Mouse (Mus musculus): ENCODE data around the gene Cnih4.

The Cnih4 gene

DNA sequence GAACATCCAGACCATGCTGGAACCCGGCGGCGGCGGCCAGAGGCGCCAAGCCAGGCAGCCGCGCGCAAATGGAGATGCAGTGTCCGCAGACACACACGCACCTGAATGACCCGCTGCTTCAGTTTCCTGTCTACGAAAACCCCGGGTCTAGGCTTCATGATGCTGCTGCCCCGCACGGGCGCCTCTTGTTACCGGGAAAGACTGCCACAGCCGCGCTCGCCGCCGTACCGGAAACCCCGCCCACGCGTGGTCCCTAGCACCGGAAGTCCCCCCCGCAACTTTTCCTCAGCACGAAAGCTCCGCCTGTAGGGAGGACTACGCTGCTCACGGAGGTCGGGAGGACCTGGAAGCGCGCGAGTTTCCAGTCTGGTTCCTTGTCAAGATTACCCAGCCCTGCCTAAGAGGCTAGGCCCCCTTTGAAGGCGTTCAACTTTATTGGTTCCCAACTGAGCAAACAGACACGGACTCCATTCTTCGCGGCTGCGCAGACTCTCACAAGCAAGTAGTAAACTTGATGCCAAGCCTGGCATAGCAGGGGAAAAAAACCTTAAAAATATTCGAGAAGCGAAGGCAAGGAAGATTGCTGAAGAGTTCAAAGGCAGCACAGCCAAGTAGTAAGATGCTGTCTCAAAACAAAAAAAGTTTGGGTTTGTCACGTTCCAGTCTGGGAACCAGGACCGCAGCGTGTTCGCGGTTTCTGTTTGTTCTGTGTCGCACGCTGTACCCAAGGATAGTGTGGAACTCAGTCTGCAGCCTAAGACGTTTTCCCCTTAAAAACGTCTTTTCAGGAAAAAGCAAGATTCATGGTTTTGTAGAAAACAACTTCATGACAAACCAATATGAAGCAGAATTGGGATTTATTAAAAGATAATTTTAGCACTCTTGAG lies at the start of gene Cnih4, which contains the start of gene Nvl:
Gene Cnih4, plus strand, starts transcription at position 744 of the 887 bp plus-strand sequence.
Gene Nvl, minus strand, starts transcription at position 255 of the 887 bp plus-strand sequence.
- peak; percentile 94 for DNase-seq (ENCODE audit: low read depth, low spot score)

DNA sequence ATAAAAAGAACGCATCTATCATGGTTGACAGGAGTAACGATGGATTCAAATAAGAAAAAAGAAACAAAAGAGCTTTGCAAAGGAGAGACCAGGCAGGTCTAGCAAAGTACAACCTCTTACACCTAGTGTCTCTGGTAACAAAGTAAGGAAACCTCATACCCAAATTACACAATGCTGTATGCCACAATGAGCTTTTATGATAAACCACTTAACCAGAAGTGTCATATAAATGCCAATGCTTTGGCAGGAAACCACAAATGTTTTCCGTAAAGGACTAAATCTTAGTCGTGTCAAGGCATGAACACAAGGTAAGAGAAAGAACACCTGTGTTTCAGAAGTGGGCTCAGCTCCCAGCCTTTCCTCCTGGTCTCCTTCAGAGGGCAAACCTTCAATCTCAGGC lies 27.4 kb upstream of the Cnih4 start:
- peak; percentile 38 for DNase-seq (ENCODE audit: low read depth, low spot score)

DNA sequence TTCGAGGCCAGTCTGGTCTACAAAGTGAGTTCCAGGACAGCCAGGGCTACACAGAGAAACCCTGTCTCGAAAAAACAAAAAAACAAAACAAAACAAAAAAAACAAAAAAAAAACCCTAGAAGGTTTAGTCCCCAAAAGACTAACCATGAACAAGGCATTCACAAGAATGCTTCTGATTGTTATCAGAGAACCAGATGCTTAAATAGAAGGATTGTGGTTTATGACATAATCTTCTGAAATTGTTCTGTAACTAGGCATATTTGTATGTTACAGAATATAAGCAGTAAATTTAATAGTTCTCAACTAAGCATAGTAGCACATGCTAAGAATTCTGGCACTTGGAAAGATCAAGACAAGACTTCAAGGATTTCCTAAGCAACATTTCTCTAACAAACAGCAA lies 20.3 kb upstream of the Cnih4 start:
- DNase-seq (ENCODE audit: low read depth, low spot score) = no peak

DNA sequence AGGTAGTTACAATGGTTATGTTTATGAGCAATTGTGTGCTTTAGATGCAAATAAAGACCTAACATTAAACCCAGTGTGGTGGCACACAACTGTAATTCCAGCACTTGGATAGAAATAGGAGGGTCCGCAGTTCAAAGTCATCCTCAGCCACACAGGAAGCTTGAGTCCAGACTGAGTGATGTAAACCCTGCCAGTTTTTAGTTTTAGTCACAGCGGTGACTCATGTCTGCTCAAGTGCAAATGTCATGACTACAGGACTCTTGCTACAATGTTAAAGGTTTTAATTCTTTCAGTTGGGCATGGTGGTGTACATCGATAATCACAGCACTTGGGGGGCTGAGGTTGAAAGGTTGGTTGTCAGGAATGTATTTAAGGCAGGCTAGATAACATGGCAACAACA lies 18.6 kb upstream of the Cnih4 start:
- no peak for DNase-seq (ENCODE audit: low read depth, low spot score)

DNA sequence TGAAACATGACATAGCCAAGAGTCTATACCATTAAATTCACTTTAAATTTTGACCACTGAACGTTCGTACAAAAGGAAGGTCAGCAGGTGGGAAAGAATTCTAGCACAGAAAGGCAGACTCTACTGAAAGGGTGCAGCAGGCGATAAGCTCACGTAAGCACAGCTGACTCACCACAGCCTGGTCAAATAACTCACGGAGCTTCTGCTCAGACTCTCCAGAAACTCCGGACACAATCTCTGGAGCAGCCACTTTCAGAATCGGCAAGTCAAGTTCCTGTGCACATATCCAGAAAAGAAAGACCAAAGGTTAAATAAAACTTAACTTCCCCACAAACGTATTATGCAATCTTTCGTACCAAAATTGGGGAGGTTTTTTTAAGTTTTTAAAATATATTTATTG lies 17.7 kb upstream of the Cnih4 start:
- DNase-seq (ENCODE audit: low read depth, low spot score) = no peak

DNA sequence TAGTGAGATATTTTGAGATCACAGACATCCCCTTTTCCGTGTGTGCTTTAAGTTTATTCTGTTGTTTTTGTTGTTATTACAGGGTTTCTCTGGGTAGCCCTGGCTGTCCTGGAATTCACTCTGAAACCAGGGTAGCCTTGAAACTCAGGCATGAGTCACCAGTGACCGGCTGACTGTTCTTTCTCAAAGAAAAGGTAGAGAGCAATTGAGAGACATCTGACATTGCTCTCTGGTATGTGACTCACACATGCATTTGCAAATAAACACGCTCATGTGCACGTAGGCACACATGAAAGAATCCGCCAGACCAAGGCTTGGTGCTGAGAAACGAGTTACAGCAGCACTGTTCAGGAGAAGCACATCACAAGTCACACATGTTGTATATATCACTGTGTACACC lies 12.6 kb upstream of the Cnih4 start:
- DNase-seq (ENCODE audit: low read depth, low spot score) = no peak

DNA sequence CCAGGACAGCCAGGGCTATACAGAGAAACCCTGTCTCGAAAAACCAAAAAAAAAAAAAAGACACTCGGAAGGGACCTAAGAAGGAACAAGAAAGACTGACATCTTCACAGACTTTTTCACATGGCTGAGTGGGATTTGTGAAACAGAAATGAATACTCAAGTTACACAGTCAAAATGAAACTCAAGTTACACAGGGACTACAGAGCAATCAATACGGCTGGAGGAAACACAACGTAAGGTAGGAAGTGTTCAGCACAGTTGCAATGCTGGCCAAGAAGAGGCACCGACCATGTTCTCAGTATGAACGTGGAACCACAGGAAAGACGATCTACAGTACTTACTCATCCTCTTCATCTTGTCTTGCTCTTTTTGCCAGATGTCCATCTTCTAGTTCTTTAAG lies 5.8 kb upstream of the Cnih4 start:
- peak; percentile 51 for DNase-seq (ENCODE audit: low read depth, low spot score)

DNA sequence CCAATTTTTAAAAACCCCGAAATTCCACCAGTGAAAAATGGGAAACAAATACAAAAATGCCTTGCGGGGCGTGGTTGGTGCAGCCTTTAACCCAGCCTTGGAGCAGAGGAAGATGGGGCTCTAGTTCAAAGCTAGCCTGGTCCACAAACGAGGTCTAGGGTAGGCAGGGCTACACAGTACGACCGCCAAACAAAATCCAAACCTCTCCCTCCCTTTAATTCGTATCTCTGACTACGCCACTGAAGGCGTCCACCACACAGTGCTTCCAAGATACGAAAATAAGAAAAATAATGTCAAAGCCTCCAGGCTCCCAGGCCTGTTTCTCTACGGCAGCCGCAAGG lies 914 bp upstream of the Cnih4 start:
- no peak for DNase-seq (ENCODE audit: low read depth, low spot score)

DNA sequence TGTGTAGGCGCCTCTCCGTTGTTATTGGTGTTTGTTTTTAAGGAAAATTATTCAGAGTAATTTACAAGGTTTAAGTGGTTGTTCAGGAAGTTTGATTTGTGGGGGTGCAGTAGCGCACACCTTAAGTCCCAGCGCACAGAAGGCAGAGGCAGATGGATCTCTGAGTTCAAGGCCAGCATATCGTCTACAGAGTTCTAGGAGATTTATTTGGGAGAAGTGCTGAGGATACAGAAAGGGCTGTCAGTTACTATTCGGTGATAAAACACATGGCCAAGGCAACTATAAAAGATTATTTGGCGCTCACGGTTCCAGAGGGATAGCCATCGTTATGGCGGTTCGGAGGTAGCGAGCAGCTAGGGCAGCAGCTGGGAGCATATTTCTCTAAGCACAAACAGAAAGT lies 473 bp downstream of the Cnih4 start:
- peak; percentile 16 for DNase-seq (ENCODE audit: low read depth, low spot score)

DNA sequence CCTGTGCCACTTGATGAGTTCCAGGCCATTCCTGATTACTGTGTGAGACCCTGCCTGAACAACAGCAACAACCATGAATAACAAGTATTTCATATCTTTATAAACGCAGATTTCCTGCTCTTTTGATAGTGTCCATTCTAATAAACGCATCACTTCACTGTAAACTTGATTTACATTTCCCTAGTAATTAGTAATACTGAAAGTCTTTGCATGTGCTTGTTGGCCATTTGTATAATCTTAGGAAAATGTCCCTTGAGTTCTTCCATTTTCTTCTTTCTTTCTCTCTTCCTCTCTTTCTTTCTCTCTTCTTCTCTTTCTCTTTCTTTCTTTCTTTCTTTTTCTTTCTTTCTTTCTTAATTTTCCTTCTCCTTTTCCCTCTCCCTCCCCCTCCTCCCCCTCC lies 1.7 kb downstream of the Cnih4 start:
- no peak for DNase-seq (ENCODE audit: low read depth, low spot score)

DNA sequence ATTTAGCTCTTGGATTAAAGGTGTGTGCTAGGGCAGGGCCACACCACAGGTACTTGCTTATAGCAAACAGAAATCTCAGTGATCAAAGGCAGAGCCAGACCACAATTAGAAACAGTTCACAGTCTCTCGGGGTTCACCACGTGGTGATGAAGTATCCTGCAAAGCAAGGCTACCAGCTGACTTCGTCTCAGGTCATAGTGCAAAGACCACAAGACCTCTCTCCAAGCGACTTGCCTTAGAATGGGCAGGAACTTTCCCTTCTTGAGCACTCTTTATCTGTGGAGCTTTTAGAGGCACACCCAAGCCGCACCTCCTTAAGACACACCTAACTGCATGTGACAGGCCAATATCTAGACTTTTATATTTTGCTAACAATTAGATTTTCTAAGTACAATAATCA lies 4.0 kb downstream of the Cnih4 start:
- DNase-seq (ENCODE audit: low read depth, low spot score) = no peak

DNA sequence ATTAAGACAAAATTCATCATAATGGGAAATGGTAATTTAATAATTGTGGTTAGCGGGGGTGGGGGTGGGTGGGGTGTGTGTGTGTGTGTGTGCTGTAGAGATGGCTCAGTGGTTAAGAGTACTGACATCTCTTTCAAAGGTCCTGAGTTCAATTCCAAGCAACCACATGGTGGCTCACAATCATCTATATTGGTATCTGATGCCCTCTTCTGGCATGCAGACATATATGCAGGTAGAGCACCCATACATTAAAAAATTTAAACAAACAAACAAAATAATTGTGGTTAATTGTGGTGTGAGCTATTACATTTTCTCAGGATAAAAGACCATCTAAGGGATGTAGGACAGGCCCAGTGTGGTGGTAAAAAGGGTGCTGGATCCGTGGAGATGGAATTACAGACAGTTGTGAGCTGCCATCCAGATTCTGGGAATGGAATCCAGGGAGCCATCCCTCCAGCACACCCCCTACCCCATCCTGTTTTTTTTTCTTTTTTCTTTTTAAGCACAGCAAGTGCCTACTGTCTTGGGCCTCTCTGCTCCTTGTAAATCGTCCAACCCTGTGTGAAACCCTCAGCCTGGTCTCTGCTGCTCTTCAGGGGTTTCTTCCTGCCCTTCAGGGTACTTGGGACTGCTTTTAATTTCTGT lies 5.0 kb downstream of the Cnih4 start:
- peak; percentile 44 for DNase-seq (ENCODE audit: low read depth, low spot score)

DNA sequence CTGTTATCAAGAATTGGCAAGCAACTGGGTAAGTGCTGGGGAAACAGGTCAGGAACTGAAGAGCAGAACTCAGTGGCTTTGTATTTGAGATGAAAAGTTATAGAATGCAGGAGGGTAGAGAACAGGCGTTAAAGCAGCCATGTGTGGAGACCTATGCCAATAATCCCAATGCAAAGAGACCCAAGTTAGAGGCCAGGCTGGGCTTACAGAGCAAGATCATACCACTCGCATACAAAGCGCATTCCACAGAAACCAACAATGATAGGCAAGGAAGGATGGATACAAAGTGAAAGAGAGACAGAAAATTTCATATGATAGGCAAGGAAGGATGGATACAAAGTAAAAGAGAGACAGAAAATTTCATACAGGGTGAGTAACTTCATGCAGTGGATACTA lies 5.9 kb downstream of the Cnih4 start:
- DNase-seq (ENCODE audit: low read depth, low spot score) = no peak

DNA sequence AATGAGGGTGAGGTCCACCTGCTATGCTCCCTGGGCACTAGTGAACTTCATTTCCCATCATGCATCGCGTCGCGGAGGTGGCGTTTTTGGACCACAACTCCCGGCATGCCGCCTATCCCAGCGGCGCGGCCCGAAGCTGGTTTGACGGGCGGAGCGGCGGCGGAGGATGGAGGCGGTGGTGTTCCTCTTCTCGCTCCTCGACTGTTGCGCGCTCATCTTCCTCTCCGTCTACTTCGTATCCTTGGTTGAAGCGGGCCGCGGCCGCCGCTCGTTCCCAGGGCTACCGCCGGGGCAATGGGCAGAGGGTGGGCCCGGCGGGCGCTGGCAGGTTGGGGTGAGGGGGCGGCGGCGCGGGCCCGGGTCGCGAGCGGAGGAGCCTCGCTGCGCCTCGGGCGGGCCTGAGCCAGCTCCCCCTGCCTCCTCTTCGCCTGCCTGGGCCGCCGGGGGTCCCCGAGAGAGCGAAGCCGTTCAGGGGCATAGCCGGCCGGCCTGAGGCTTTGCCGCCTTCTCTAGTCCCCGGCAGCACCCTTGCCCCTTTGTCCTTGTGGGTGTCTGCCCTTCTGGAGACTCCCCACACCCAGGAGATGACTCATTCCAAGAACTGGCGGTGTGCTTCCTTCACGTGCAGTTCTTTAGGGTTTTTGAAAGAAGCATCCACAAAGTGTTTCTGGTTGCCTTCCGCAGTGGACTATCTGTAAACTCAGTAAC lies 6.5 kb downstream of the Cnih4 start:
- DNase-seq (ENCODE audit: low read depth, low spot score) = peak; percentile 90

DNA sequence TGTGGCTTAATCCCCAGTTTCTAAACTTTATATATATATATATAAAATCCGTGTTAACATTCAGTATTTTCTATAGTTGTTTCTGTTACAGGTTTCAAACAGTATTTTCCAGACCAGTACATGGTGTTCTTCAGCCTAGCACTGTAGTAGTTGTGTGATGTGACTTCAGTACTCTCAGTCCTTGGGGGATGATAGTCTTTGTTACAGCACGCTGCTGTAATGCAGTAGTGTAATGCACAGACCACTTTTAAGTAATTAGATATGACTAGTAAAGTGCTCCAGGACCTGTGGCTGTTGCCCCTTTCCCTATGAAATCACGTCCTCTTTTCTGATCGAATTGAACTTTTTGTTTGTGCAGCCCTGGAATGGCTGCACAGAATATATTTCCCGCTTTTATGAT lies 7.0 kb downstream of the Cnih4 start:
- DNase-seq (ENCODE audit: low read depth, low spot score) = no peak

DNA sequence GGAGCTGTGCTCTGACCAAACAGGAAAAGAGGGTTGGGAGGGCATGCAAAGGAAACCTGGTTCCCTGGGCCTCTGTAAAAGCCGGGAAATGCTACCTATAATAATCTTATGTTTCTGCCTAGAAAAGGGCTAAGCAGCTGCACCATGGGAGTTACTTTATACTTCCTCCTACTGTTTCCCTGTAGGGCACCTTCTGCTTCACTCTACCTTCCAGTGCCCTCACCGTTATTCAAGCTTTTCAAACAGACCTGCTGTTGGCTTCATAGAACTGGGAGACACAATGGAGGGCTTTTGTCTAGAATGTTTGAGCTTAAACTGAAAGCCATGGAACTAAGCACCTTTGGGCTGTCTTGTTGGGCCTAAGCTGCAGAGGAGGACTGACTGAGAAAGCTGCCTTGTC lies 23.3 kb downstream of the Cnih4 start:
- DNase-seq (ENCODE audit: low read depth, low spot score) = no peak

DNA sequence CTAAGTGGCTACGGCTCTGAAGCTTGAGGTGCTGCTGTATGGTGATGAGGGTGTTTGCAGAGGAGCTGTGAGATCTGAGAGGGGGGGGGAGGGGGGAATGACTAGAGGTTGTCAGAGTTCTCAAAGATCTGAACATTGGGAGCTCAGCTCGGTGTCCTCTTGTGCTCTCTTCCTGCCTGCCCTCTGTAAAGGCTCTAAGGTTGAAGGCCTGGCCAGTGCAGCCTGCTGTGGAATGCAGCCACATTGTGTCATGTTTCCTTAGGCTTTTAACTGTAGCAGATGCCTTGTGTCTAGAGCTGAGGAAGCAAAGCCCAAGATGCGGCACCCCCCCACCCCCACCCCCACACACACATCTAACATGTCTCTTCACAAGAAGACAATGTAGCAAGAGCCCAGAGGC lies 23.9 kb downstream of the Cnih4 start:
- peak; percentile 16 for DNase-seq (ENCODE audit: low read depth, low spot score)

DNA sequence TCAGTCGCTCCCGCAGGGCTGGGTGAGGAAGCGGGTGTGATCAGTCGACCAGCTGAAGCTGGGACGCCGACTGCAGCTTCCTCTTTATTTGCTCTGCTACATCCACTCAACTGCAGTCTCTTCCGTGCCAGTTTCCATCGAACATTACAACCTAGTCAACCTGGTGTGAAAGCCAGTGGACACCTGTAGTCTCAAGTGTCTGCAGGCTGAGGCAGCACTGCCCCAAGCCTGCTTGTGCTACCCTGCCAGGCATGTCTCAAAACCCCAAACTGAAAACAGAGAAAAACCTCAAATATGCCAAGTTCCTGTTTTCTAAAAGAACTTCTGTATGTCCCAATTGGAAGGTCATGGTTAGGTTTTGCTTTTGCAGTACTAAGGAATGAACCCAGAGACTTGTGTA lies 25.7 kb downstream of the Cnih4 start:
- DNase-seq (ENCODE audit: low read depth, low spot score) = no peak

DNA sequence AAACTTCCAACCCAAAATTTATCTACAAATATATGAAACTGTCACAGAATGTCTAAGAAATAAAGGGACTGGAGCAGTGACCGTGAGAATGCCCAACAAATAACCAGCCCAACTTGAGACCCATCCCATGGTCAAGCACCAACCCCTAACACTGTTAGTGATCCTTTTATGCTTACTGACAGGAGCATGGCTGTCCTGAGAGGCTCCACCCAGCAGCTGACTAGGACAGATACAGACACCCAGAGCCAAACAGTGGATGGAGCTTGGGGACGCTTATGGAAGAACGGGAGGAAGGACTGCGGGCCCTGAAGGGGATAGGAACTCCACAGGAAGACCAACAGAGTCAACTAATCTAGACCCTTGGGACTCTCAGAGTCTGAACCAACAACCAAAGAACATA lies 44.4 kb downstream of the Cnih4 start:
- no peak for DNase-seq (ENCODE audit: low read depth, low spot score)

DNA sequence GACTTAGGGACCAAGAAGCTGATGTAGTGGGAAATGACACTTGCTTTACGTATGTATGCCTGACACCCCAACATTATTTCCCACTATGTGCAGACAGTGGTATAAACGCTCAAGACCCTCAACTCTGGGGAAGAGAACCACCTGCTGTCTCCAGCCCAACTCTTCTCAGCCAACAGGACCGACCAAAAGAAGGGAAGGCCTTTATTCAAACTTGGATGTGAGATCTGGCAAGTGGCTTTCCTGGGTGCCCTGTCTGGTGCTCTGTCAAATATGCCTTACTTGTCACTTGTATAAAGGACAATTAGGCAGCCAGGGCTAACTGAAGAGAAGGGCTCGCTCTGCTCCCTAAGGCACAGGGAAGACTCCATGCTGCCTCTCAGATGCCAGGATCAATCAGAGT lies 55.0 kb downstream of the Cnih4 start:
- DNase-seq (ENCODE audit: low read depth, low spot score) = no peak

DNA sequence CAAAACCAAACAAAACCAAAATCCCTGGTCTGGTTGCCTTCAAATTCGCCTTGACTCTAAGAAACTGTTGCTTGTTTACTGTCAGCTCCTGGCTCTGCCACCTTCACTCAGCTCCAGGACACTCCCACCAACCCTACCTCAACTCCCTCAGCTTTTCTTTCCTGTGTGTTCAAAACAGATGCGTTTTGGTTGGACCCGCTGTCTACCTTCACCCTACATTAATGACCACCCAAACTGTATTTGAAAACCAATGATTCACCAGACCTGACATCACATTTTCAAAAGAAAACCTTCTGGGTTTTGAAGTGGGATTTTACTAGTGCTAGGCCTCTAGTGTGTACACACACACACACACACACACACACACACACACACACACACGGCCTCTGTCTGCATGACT lies 65.7 kb downstream of the Cnih4 start:
- peak; percentile 62 for DNase-seq (ENCODE audit: low read depth, low spot score)

DNA sequence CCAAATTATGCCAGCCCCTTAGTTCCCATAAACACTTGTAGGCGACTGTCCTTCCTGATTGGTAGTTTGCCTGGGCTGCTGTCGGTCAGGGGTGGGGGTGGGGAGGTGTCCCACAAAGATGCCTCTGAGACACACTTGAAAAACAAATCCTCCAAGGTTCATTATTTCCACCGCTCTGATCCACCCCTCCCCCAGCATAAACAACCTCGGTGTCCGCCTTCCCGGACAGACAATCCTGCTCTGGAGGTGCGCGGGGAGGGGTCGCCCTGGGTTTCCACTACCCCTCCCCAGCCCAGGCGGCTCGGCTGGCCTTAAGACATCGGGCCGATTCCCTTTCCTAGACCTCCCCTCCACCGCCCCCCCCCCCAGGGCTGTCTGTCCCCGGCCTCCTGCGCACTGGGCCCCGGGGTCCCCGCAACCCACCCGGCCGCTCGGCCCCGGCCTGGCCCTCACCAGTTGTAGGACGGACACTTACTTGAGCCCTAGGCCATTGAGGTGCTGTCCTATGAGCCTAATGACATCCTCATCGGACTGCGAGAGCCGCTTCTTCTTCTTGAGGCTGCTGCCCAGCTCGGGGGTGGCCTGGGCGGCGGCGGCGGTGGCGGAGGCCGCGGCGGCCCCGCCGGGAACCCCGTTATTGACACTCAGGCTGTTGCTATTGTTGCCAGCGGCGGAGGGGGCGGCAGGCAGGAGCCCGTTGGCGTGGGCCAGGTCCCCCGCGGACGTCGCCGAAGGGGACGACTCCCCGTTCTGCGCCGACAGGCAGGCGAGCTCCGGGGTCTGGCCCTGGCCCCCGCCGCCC lies 66.3 kb downstream of the Cnih4 start:
- peak; percentile 59 for DNase-seq (ENCODE audit: low read depth, low spot score)

All from CD4-positive helper T cell, adult 2 months (primary cell).